Mouse (Mus musculus): ENCODE measurements at regions not wholly inside any gene's neighbourhood (a gene's known extent, or its start where the extent isn't known, plus 50 kb on each side); places are given as distances from the start of the nearest gene placed in this dataset.

DNA sequence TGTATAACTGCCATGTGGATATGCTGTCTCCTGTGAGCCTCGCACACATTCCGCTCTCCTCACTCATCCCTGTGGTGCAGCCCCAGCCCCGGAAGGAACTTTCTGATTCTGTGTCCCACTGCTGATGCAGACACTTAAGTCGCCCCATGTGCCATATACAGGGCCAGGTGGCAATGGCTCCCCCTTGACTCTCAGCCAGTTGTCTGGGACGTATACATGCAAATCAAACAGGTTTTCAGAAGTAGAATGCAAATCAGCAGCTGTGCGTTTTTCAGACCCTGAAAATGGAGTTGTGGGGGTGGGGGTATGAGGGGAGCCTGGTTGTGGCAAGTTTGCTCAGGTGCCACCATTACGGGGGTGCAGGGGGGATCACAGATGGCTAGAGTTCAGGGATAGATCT lies 102.1 kb upstream of the Zdhhc25 start:
- no peak for TF ChIP-seq POLR2A (IDR thresholded peaks at IDR 0.05; ENCODE audit: insufficient read depth, low read depth, low read length)
- TF ChIP-seq CTCF (IDR thresholded peaks at IDR 0.05): no peak

Measured in heart, adult 2 months (tissue).